Mouse (Mus musculus): ENCODE data around the gene Cyp3a13.
"Not testable (repeated sequence)": the region's sequence is repeated elsewhere in the genome, so short reads cannot be mapped to it uniquely, and the experiment has no call there.

Gene Cyp3a13

DNA sequence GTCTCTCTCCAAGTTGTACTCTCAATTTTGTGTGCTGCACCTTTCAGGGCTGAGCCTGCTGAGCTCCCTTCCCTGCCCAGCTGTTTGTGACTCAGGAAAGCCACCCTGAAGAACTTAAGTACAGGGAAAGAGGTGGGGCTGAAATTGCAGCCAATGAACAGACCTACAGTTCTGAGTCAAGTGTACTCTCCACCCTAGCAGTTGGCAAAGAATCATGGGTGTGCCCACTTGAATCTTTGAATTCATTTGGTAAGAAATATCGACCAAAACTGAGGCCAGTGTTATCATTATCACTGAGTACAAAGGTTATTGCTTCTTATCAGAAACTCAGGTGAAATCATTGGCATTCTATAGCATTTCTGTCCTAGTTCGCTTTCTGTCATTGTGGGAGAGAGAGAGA is at the start of gene Cyp3a13:
Gene Cyp3a13 (minus strand): TSS at position 88 of the 400 bp plus-strand sequence.
- DNase-seq (ENCODE audit: low spot score): no peak

GRCm38 (mm10) chr5:137966492-137966891 is 45.1 kb upstream of the Cyp3a13 start:
- DNase-seq (ENCODE audit: low spot score): no peak

DNA sequence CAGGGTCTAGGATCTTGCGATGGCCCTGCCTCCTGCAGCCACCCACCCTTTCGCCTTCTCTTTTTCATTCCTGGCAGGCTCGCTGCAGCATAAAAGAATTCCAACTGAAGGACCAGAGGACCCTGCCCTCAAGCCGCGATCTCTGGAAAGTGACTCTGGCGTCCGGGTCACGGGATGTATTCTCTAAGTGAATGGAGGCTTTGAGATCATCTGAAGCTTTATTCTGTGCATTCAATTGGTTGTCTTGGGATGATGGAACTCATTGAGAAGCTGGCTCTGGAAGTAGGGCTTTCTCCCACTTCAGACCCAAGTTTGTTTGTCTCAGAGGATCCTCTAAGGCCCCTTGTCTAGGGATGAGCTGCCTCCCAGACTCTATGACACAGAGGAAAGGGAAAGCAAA is 41.5 kb upstream of the Cyp3a13 start, which contains the start of gene Gjc3:
Gene Gjc3 (minus strand): TSS at position 154 of the 400 bp plus-strand sequence.
- DNase-seq (ENCODE audit: low spot score): no peak

- no peak for DNase-seq (ENCODE audit: low spot score)
These were observed 35.0 kb upstream of the Cyp3a13 start for GRCm38 (mm10) chr5:137956404-137956803.

DNA sequence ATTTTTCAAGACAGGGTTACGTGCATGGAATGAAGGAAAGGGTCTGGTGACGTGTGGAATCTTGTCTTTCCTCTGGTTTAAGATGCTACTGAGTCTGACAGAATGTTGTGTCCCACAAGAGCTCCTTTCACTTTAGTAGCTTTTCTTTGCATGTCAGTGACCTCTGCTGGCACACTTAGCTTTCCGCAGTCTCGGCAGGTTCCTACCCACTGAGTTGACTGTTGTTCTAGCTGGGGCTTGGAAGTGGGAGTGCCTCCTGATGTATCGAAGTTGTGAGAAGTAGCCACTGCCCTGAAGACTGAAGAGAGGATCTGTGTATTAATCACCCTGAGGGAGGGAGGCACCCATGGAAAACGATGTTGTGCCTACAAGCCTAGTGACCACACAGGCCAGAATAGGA is 29.8 kb upstream of the Cyp3a13 start:
- peak; percentile 9 for DNase-seq (ENCODE audit: low spot score)

DNA sequence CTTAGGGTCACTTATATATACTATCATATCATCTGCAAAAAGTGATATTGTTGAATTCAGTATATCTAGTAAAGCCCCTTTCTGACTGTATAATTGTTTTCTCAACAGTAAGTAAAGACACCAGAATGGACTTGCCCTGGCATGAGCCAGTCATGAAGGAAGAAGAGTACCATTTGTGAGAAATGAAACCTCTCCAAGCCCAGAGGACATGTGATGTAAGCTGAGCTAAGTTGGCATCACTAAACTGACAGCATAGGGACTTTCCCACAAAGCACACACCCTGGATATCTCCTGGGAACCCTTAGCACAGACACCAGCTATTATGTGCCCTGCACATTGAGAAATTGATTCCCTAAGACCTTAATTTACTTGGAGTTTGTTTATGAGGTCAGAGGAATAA is 25.9 kb upstream of the Cyp3a13 start:
- DNase-seq (ENCODE audit: low spot score): no peak

GRCm38 (mm10) chr5:137943133-137943532 is 21.7 kb upstream of the Cyp3a13 start:
- no peak for DNase-seq (ENCODE audit: low spot score)

GRCm38 (mm10) chr5:137940948-137941347 is 19.5 kb upstream of the Cyp3a13 start:
- DNase-seq (ENCODE audit: low spot score): no peak

DNA sequence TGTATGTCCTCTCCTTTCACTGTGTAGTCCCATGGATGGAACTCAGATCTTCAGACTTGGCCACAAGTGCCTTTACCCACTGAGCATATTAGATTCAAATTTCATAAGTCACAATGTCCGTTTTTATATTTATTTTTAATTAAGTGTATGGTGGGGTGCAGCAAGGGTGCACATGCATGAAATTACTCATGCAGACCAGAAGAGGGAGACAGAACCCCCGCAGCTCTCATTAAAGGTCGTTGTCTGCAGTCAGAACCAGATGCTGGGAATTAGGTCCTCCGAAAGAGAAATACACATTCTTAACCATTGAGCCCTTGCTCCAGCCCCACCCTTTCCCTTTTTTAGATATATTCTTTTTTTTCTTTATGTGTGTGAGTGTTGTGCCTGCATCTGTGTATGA is 15.8 kb upstream of the Cyp3a13 start:
- no peak for DNase-seq (ENCODE audit: low spot score)

GRCm38 (mm10) chr5:137936486-137936885 is 15.1 kb upstream of the Cyp3a13 start:
- no peak for DNase-seq (ENCODE audit: low spot score)

DNA sequence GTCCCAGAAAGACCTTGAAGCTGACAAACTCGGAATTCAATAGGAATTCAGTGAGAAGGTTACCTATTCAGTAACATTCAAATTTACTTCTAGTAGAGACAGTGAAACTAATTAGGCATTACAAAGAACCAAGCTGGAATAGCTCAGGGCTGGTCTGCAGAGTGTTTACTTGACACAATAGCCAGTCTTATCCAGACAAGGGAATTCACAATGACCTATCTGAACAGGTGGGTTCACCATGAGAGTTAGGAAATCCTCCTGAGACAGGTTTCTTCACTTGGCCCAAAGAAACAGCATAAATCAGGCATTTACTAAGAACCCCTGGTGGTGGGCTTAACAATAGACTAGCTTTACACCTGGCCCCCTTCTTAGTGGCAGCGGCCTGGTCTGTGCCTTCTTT is 12.5 kb upstream of the Cyp3a13 start:
- DNase-seq (ENCODE audit: low spot score): not testable (repeated sequence)

GRCm38 (mm10) chr5:137928439-137928838 is 7.0 kb upstream of the Cyp3a13 start:
- DNase-seq (ENCODE audit: low spot score): no peak

DNA sequence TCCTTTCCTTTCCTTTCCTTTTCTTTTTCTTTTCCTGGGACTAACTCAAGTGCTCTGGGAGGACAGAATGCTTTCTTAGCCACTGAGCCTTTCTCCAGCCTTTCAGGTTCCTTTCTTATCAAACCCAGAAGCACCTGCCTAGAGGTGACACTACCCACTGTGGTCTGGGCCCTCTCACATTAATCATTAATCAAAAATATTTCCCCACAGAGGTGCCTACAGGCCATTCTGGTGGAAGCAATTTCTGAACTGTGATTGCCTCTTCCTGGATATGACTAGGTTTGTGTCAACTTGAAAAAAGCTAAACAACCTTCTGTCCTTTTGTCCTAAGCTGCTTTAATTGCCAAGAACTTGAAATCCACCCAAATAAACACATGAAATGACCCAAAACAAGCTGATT is 752 bp upstream of the Cyp3a13 start:
- DNase-seq (ENCODE audit: low spot score): no peak

DNA sequence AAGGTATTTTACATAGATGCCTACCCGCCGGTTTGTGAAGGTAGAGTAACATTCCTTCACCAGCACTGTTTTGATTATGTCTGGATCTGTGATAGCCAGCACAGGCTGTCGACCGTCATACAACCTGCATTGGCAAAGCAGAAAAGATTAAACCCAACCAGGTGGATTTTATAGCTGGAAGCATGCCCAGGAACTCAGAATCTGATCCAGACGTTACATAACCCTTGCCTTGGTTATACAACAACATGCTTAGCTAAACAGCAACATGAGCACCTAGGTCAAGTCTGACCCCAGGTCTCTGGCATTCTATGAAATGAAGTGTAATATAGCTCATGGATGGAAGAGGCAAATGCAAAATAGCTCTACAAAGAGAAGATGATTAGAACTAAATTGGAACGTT is 5.9 kb downstream of the Cyp3a13 start:
- DNase-seq (ENCODE audit: low spot score): no peak

DNA sequence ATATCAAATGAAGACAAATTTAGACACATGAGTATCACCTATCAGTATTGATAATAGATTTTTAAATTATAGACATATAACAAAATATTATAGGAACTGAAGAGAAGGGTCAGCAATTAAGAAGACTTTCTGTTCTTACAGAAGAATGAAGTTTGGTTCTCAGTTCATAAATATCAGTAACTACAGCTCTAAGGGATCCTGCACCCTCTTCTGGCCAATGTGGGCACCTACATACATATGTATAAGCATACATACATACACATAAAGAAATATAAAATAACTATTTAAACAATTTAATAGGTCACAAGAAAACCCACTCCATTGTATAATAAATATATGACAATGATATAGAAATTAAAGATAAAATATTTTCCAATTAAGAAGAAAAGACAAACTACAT is 6.9 kb downstream of the Cyp3a13 start:
- DNase-seq (ENCODE audit: low spot score): no peak

DNA sequence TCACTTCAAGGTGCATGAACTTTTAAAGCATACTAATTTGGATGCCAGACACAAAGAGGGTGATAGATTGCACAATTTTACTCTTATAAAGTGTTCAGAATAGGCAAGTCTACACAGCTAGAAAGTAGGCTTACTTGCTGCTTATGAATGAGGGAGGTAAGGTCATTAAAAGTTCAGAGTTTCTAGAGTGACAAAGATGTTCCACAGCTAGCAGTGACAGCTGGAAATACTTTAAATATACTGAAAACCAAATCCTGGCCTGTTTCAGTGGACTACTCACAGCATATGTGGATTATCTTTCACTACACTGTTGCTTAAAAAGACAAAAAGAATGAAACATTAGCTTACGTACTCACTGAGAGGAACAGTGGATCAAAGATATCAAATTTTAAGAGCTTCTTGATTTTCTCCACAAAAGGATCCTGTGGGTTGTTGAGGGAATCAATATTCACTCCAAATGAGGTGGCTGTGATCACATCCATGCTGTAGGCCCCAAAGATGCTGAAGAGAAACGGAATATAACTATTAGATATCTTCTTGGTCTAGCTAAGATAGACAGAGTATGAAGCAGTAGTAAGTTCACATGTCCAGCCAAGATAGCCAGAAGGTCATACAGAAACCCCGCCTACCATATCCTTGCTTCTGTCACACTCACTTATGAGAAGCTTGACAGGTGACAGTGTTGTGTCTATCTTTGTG is 11.7 kb downstream of the Cyp3a13 start:
- DNase-seq (ENCODE audit: low spot score): no peak

DNA sequence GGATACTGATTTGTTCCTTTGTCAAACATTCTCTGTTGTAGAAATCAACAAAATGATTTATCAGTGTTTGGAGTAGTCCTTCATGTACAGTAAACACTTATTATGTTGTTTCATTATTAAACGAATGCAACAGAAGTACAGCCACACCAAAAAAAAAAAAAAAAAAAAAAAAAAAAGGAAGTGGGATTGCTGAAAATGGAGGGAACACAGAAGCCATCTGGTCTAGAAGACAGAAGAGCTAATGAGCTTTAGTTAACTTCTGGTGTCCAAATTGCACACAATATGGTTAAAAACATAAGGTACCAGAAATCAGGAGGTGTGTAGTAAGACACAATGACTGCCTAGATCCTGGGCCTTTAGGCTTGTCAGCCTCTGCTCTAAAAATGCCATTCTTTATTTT is 23.6 kb downstream of the Cyp3a13 start:
- no peak for DNase-seq (ENCODE audit: low spot score)

DNA sequence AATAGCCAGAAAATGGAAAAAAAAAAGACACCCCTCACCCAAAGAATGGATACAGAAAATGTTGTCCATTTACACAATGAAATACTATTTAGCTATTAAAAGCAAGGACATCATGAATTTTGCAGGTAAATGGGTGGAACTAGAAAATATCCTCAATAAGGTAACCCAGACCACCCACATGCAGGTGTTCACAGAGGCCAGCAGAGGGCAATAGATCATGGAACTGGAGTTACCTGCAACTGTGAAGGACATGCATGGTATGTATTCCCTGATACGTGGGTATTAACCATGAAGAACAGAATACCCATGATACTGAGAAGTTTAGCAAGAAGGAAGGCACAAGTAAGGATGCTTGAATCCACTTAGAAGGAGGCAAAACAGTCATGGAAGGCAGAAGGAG is 28.5 kb downstream of the Cyp3a13 start:
- DNase-seq (ENCODE audit: low spot score): peak; percentile 7

DNA sequence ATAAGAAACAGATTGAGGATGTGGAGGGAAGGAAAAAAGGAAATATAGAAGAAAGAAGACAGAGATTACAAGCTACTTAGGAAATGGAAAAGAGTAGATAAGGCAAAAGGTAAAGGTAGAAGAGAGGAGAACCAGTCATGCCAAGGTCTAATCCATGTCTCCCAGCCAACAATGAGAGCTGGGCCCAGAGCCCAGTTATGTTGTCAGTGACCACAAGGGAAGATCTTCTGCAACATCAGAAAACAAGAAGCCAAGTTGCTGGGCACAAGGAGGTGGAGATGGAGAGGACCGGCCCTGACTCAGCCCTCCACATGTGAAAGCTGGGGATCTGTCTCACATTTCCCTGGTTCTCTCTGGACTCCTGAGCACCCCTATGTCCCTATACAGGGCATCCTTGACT is 33.8 kb downstream of the Cyp3a13 start:
- DNase-seq (ENCODE audit: low spot score): no peak

DNA sequence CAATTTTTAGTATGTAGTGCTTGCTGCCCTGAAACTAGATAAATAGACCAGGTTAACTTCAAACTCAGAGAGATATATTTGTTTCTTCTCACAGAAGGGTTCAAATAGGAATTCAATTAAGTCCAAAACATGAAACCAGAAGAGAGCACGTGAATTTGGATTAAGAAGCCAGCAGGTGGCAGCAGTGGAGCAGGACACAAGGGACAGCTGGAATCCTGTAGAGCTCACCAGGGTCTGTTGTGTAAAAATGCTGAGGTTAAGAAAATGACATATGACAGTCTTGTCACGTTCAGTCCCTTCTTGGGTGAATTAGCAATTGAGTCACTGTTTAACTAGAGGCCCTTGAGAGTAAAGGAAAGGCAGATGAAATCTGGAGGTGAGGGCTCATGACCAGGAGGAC is 35.5 kb downstream of the Cyp3a13 start:
- DNase-seq (ENCODE audit: low spot score): peak; percentile 72

- no peak for DNase-seq (ENCODE audit: low spot score)
These were observed 38.1 kb downstream of the Cyp3a13 start for GRCm38 (mm10) chr5:137883345-137883744.

GRCm38 (mm10) chr5:137882922-137883321 is 38.5 kb downstream of the Cyp3a13 start:
- DNase-seq (ENCODE audit: low spot score): no peak

GRCm38 (mm10) chr5:137877860-137878259 is 43.6 kb downstream of the Cyp3a13 start:
- DNase-seq (ENCODE audit: low spot score): no peak

GRCm38 (mm10) chr5:137875054-137875453 is 46.4 kb downstream of the Cyp3a13 start:
- no peak for DNase-seq (ENCODE audit: low spot score)

Measured in embryo, embryonic 10 days (tissue).